Mouse (Mus musculus) CH12.LX (cell line): ENCODE data around the gene Lhpp.

Experiments
- CHD2 ChIP-seq: IDR thresholded peaks from 2 replicates; pipeline ENCODE4 v1.6.1; 2011; ENCODE audit warnings: low read length, improper control_type of control experiment
- CTCF ChIP-seq, 2 experiments: IDR thresholded peaks in 1 of 2; conservative IDR thresholded peaks in 1 of 2; 2 replicates each; pipeline ENCODE4 v1.5.1; 2011 to 2012; ENCODE audit warnings: low read depth in 2 of 2, low read length in 2 of 2, improper control_type of control experiment in 1 of 2, inconsistent platforms in 1 of 2, mild to moderate bottlenecking in 1 of 2, moderate library complexity in 1 of 2
- MAFK ChIP-seq: IDR thresholded peaks from 2 replicates; pipeline ENCODE4 v1.6.1; 2011; ENCODE audit warnings: low read length, improper control_type of control experiment; ENCODE audit not compliant: insufficient replicate concordance
- PAX5 ChIP-seq: IDR thresholded peaks from 2 replicates; pipeline ENCODE4 v1.6.1; 2012; ENCODE audit warnings: low read length, inconsistent platforms, mixed read lengths
- RAD21 ChIP-seq: IDR thresholded peaks from 2 replicates; pipeline ENCODE4 v1.6.1; 2011; ENCODE audit warnings: low read depth, mild to moderate bottlenecking, low read length, improper control_type of control experiment, moderate library complexity

- TF ChIP-seq MAFK, result no peak
- no peak for TF ChIP-seq RAD21
- TF ChIP-seq PAX5, result no peak
- no peak for TF ChIP-seq CHD2
- TF ChIP-seq CTCF (conservative IDR thresholded peaks at IDR 0.05 in 1 of 2, IDR thresholded peaks at IDR 0.05 in 1 of 2; ENCODE audit: low read depth in 2 of 2, low read length in 2 of 2), result no peak
These were observed 73.5 kb downstream of the Lhpp start for GRCm38 (mm10) chr7:132683923-132684322.
